ENCODE assay signal across 7 mouse cellular contexts in the genomic region with DNA sequence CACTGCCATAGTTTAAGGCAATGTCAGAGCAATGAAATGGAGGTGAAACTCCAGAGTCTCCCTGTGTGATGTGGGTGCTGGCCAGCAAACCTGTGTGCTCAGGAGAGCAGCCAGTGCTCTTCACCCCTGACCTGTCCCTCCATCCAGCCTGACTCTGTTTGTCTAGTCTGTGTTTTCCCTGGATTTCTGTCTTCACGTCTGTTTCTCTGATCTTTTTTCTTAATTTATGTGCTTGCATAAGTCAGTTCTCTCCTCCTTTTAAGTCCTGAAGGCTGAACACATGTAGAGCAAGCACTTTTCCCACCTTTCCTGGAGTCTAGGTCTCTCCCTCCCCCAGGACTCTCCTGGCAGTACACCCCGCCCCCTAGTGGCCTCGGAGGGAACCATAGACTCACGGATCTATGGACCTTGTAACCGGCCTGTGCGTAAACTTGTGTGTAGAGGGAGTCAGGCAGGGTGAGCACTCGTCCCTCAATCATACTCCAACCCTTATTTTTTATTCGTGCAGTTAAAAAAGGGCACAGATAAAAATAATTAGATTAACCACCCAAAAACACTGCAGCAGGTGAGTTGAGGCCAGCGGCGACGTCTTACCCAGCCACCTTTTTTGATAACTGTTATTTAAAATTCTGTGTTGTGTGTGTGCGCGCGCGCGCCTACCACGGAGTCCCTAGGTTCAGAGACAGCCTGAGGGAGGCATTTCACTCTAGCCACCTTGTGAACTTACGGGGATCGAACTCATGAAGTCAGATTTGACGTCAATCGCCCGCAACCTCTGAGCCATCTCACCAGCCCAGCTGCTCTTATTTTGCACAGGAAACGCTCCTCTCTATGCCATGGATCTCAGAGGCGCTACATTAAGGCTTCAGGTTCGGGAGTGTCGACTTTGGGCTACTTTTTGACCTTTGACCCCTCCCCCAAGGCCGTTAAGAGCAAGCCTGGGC. TPM values are rescaled to one million over a fixed set of nuclear protein-coding genes. Genes with fewer than 3 reads are reported as not detected.
DNase-seq lines count a peak whose midpoint lies in the region; ATAC-seq and TF ChIP-seq lines count a peak whose summit lies in the region.

No protein-coding gene starts in this region.

- WGBS in intestine, postnatal 0 days, result 3% methylated on average over 27 of the region's 27 CpGs
- WGBS in limb, embryonic 11.5 days, result 2% methylated on average over 27 of the region's 27 CpGs
- 3% methylated on average over 27 of the region's 27 CpGs for WGBS in midbrain, embryonic 13.5 days
- 2% methylated on average over 27 of the region's 27 CpGs for WGBS in small intestine, adult 2 months

- peak overlapping the region; percentile 73 for H3K4me2 ChIP-seq in intestine, postnatal 0 days (replicated peaks; ENCODE audit: low read depth)
- H3K4me2 ChIP-seq in limb, embryonic 11.5 days (ENCODE audit: low read depth, severe bottlenecking), result peak overlapping the region; percentile 52
- H3K4me2 ChIP-seq in midbrain, embryonic 13.5 days (replicated peaks), result peak overlapping the region; percentile 55

- DNase-seq in adrenal gland, adult 2 months, result peak; percentile 95
- DNase-seq in embryo, embryonic 11.5 days (ENCODE audit: low read depth, low spot score), result peak; percentile 89
- DNase-seq in gastrocnemius, postnatal 4 days (ENCODE audit: low spot score in 2 of 2), result peak; percentile 84 to 92
- DNase-seq in limb, embryonic 11.5 days (ENCODE audit: low spot score), result peak; percentile 97

- TF ChIP-seq POLR2A in small intestine, adult 2 months (IDR thresholded peaks at IDR 0.05; ENCODE audit: low read depth, low read length), result no peak

- H3K36me3 ChIP-seq in intestine, postnatal 0 days (ENCODE audit: control insufficient read depth, insufficient read depth), result peaks cover 3% of the 10 kb centered on the region; the same call in 1 of the 2 replicates
- H3K36me3 ChIP-seq in limb, embryonic 11.5 days (ENCODE audit: control insufficient read depth, insufficient read depth, low read length), result no peaks in the 10 kb centered on the region; the same call in 1 of the 2 replicates
- H3K36me3 ChIP-seq in midbrain, embryonic 13.5 days, result peaks cover 11% of the 10 kb centered on the region
- H3K36me3 ChIP-seq in small intestine, adult 2 months (ENCODE audit: control insufficient read depth, insufficient read depth, low read length), result 0 out of 2 replicates have a peak, but pooled peaks cover 5% of the 10 kb centered on the region

- peak overlapping the region; percentile 46 for H3K4me3 ChIP-seq in intestine, postnatal 0 days (ENCODE audit: low read depth, low read length)
- peak overlapping the region; percentile 85 for H3K4me3 ChIP-seq in limb, embryonic 11.5 days (ENCODE audit: low read depth, low read length)
- H3K4me3 ChIP-seq in midbrain, embryonic 13.5 days (replicated peaks), result peak overlapping the region; percentile 91
- peak overlapping the region; percentile 64 for H3K4me3 ChIP-seq in small intestine, adult 2 months (ENCODE audit: low read depth, low read length)

- peak overlapping the region; percentile 49 for H3K9ac ChIP-seq in intestine, postnatal 0 days (ENCODE audit: low read depth, low read length)
- peak overlapping the region; percentile 48 for H3K9ac ChIP-seq in limb, embryonic 11.5 days (ENCODE audit: low read length)
- no peak overlapping the region for H3K9ac ChIP-seq in midbrain, embryonic 13.5 days (replicated peaks)

- peak overlapping the region; percentile 91 for H3K27ac ChIP-seq in intestine, postnatal 0 days (ENCODE audit: low read depth, low read length)
- H3K27ac ChIP-seq in limb, embryonic 11.5 days (replicated peaks; ENCODE audit: low read depth, low read length), result peak overlapping the region; percentile 53
- peak overlapping the region; percentile 51 for H3K27ac ChIP-seq in midbrain, embryonic 13.5 days
- H3K27ac ChIP-seq in small intestine, adult 2 months (ENCODE audit: insufficient read depth, low read depth, low read length), result peak overlapping the region; percentile 96

- no peaks in the 10 kb centered on the region for H3K27me3 ChIP-seq in intestine, postnatal 0 days (replicated peaks; ENCODE audit: control insufficient read depth, insufficient read depth, low read length)
- H3K27me3 ChIP-seq in limb, embryonic 11.5 days (ENCODE audit: control insufficient read depth, insufficient read depth, low read length), result no peaks in the 10 kb centered on the region
- H3K27me3 ChIP-seq in midbrain, embryonic 13.5 days, result no peaks in the 10 kb centered on the region; the same call in 1 of the 2 replicates
- H3K27me3 ChIP-seq in small intestine, adult 2 months (ENCODE audit: control insufficient read depth, insufficient read depth, low read length), result no peaks in the 10 kb centered on the region

- no peaks in the 10 kb centered on the region; the same call in 1 of the 2 replicates for H3K4me1 ChIP-seq in intestine, postnatal 0 days (replicated peaks; ENCODE audit: control insufficient read depth, insufficient read depth, low read length)
- peaks cover 14% of the 10 kb centered on the region for H3K4me1 ChIP-seq in limb, embryonic 11.5 days (ENCODE audit: control insufficient read depth, insufficient read depth, low read length)
- peaks cover 35% of the 10 kb centered on the region for H3K4me1 ChIP-seq in midbrain, embryonic 13.5 days (replicated peaks)
- H3K4me1 ChIP-seq in small intestine, adult 2 months (ENCODE audit: control insufficient read depth, insufficient read depth, insufficient read length, low read length), result peaks cover 17% of the 10 kb centered on the region

- peak; percentile 55 for ATAC-seq in intestine, postnatal 0 days
- ATAC-seq in limb, embryonic 11.5 days (ENCODE audit: insufficient number of reproducible peaks, low FRiP score, low TSS enrichment, low read depth), result peak; percentile 33; the same call in 1 of the 2 replicates
- peak; percentile 46 for ATAC-seq in midbrain, embryonic 13.5 days

- peak; percentile 97 for TF ChIP-seq CTCF in intestine, postnatal 0 days (IDR thresholded peaks at IDR 0.05; ENCODE audit: low read depth)
- peak; percentile 94 for TF ChIP-seq CTCF in small intestine, adult 2 months (IDR thresholded peaks at IDR 0.05; ENCODE audit: extremely low read depth, insufficient read length, insufficient replicate concordance, low read depth, low read length)

- H3K9me3 ChIP-seq in intestine, postnatal 0 days (ENCODE audit: control insufficient read depth), result no peaks in the 10 kb centered on the region
- H3K9me3 ChIP-seq in limb, embryonic 11.5 days (ENCODE audit: control insufficient read depth, low read length), result no peaks in the 10 kb centered on the region
- no peaks in the 10 kb centered on the region for H3K9me3 ChIP-seq in midbrain, embryonic 13.5 days

RNA-seq across cellular contexts. Expression of a gene that starts 1.0 kb away (rescaled TPM):
- total RNA-seq in adrenal gland, adult 2 months (2021), result 100 to 1,000 TPM; 153 to 156 TPM
- 151 and 159 TPM in 2 replicates for polyA plus RNA-seq in adrenal gland, adult 2 months (2012; rRNA removed)
- 100 to 1,000 TPM; 116 to 125 TPM for total RNA-seq in gastrocnemius, postnatal 4 days (2021)
- polyA plus RNA-seq in intestine, postnatal 0 days (2015; fragmentation: Nextera tagmentation; extraction: Ambion mirVana), result 11.7 and 12.4 TPM in 2 replicates
- 23.6 and 27.1 TPM in 2 replicates for polyA plus RNA-seq in limb, embryonic 11.5 days (2014; fragmentation: Nextera tagmentation; extraction: Ambion mirVana)
- 17.7 and 20.7 TPM in 2 replicates for polyA plus RNA-seq in midbrain, embryonic 13.5 days (2015; fragmentation: Nextera tagmentation; extraction: Ambion mirVana)
- 77.5 and 124 TPM in 2 replicates for polyA plus RNA-seq in small intestine, adult 2 months (2012; rRNA removed)

RNA-seq across cellular contexts. Expression of a gene that starts 9.2 kb away (rescaled TPM):
- total RNA-seq in adrenal gland, adult 2 months (2021), result 10 to 100 TPM; 38.5 to 59.3 TPM
- 102 and 120 TPM in 2 replicates for polyA plus RNA-seq in adrenal gland, adult 2 months (2012; rRNA removed)
- total RNA-seq in gastrocnemius, postnatal 4 days (2021), result 10 to 100 TPM; 13.0 to 13.6 TPM
- 9.8 and 11.1 TPM in 2 replicates for polyA plus RNA-seq in intestine, postnatal 0 days (2015; fragmentation: Nextera tagmentation; extraction: Ambion mirVana)
- polyA plus RNA-seq in limb, embryonic 11.5 days (2014; fragmentation: Nextera tagmentation; extraction: Ambion mirVana), result 8.1 and 10.8 TPM in 2 replicates
- polyA plus RNA-seq in midbrain, embryonic 13.5 days (2015; fragmentation: Nextera tagmentation; extraction: Ambion mirVana), result 13.4 and 15.3 TPM in 2 replicates
- polyA plus RNA-seq in small intestine, adult 2 months (2012; rRNA removed), result 61.2 and 126 TPM in 2 replicates

RNA-seq across cellular contexts. Expression of a gene that starts 23.8 kb away (rescaled TPM):
- total RNA-seq in adrenal gland, adult 2 months (2021), result 100 to 1,000 TPM; 654 to 778 TPM
- polyA plus RNA-seq in adrenal gland, adult 2 months (2012; rRNA removed), result 5,895 and 6,727 TPM in 2 replicates
- total RNA-seq in gastrocnemius, postnatal 4 days (2021), result 100 to 1,000 TPM; 522 to 564 TPM
- 1,009 and 1,013 TPM in 2 replicates for polyA plus RNA-seq in intestine, postnatal 0 days (2015; fragmentation: Nextera tagmentation; extraction: Ambion mirVana)
- 416 and 426 TPM in 2 replicates for polyA plus RNA-seq in limb, embryonic 11.5 days (2014; fragmentation: Nextera tagmentation; extraction: Ambion mirVana)
- 391 and 394 TPM in 2 replicates for polyA plus RNA-seq in midbrain, embryonic 13.5 days (2015; fragmentation: Nextera tagmentation; extraction: Ambion mirVana)
- polyA plus RNA-seq in small intestine, adult 2 months (2012; rRNA removed), result 2,309 and 4,813 TPM in 2 replicates

RNA-seq across cellular contexts. Expression of a gene that starts 26.0 kb away (rescaled TPM):
- total RNA-seq in adrenal gland, adult 2 months (2021), result 100 to 1,000 TPM in 1 of 2 experiments, 10 to 100 TPM in 1; 74.5 to 118 TPM
- 84.3 and 84.6 TPM in 2 replicates for polyA plus RNA-seq in adrenal gland, adult 2 months (2012; rRNA removed)
- 1 to 10 TPM; 2.2 to 2.7 TPM for total RNA-seq in gastrocnemius, postnatal 4 days (2021)
- polyA plus RNA-seq in intestine, postnatal 0 days (2015; fragmentation: Nextera tagmentation; extraction: Ambion mirVana), result 2.1 and 2.7 TPM in 2 replicates
- 4.7 and 6.5 TPM in 2 replicates for polyA plus RNA-seq in limb, embryonic 11.5 days (2014; fragmentation: Nextera tagmentation; extraction: Ambion mirVana)
- polyA plus RNA-seq in midbrain, embryonic 13.5 days (2015; fragmentation: Nextera tagmentation; extraction: Ambion mirVana), result 40.6 and 45.3 TPM in 2 replicates
- polyA plus RNA-seq in small intestine, adult 2 months (2012; rRNA removed), result 3.7 and 6.6 TPM in 2 replicates

RNA-seq across cellular contexts. Expression of a gene that starts 33.5 kb away (rescaled TPM):
- 100 to 1,000 TPM in 1 of 2 experiments, 10 to 100 TPM in 1; 75.8 to 115 TPM for total RNA-seq in adrenal gland, adult 2 months (2021)
- polyA plus RNA-seq in adrenal gland, adult 2 months (2012; rRNA removed), result 233 and 269 TPM in 2 replicates
- total RNA-seq in gastrocnemius, postnatal 4 days (2021), result 10 to 100 TPM; 67.7 to 74.0 TPM
- 18.1 and 19.5 TPM in 2 replicates for polyA plus RNA-seq in intestine, postnatal 0 days (2015; fragmentation: Nextera tagmentation; extraction: Ambion mirVana)
- polyA plus RNA-seq in limb, embryonic 11.5 days (2014; fragmentation: Nextera tagmentation; extraction: Ambion mirVana), result 59.3 and 60.9 TPM in 2 replicates
- polyA plus RNA-seq in midbrain, embryonic 13.5 days (2015; fragmentation: Nextera tagmentation; extraction: Ambion mirVana), result 35.9 and 40.6 TPM in 2 replicates
- 151 and 372 TPM in 2 replicates for polyA plus RNA-seq in small intestine, adult 2 months (2012; rRNA removed)

Comparison
In these comparisons a context has a peak if more than half of its experiments do, and no peak if none do; other contexts are left out.
1. Peak in every context shown above with its lines: DNase-seq, ATAC-seq, H3K4me3 ChIP-seq and H3K27ac ChIP-seq.